ENCODE assay signal across 8 mouse cellular contexts in the genomic region with DNA sequence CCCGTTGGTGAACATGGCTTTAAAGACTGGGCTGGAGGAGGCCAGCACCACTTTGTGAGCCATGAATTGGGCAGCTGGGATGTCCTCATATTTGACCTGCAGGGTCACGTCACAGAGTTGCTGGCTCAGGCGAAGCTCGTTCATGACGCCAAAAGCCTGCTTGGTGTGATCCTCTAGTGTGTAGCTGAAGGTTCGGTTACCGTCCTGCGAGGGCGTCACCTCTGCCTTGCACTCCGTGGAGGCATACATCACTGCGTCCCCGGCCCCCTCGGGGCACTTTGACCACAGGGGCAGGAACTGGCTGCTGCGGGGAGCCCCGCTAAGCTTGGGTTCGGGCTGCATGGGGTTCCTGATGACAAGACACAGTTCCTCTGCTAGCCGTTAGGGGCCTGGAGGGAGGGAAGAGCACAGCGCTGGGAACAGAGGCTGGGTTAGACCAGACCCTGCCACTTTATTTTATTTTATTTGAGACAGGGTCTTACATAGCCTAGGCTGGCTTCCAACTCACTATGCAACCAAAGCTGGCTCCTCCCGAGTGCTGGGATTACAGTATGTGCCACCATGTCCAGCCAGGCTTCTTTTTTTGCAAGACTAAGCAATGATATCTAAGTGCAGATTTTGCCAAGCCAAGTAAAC. TPM values are rescaled to one million over a fixed set of nuclear protein-coding genes. Genes with fewer than 3 reads are reported as not detected.
DNase-seq lines count a peak whose midpoint lies in the region; ATAC-seq and TF ChIP-seq lines count a peak whose summit lies in the region.

No protein-coding gene starts in this region.

- H3K36me3 ChIP-seq in heart, embryonic 14.5 days (ENCODE audit: control insufficient read depth, insufficient read depth, low read length) = peaks cover 44% of the 10 kb centered on the region
- peaks cover 45% of the 10 kb centered on the region for H3K36me3 ChIP-seq in limb, embryonic 13.5 days
- no peaks in the 10 kb centered on the region for H3K36me3 ChIP-seq in myocyte (ENCODE audit: control insufficient read depth, insufficient read depth)

- peak overlapping the region; percentile 96 for H3K27ac ChIP-seq in heart, embryonic 14.5 days (replicated peaks in 1 of 2; ENCODE audit: control insufficient read depth in 1 of 2, insufficient read depth in 1 of 2, low read depth in 2 of 2, low read length in 2 of 2)
- peak overlapping the region; percentile 95 for H3K27ac ChIP-seq in limb, embryonic 13.5 days

- H3K79me2 ChIP-seq in myocyte (ENCODE audit: control insufficient read depth, insufficient read depth) = peaks cover 23% of the 10 kb centered on the region

- WGBS in heart, embryonic 14.5 days = 11% methylated on average over 19 of the region's 19 CpGs
- WGBS in limb, embryonic 13.5 days = 23% methylated on average over 19 of the region's 19 CpGs

- DNase-seq in cerebellum, adult 18-20 months = peak; percentile 54 to 61
- no peak for DNase-seq in cerebellum, adult 11 months
- DNase-seq in ES-CJ7 (ENCODE audit: low read depth, low spot score) = peak; percentile 71
- DNase-seq in cerebellum, postnatal 36 days = peak; percentile 33 to 36
- peak; percentile 58 for DNase-seq in thymus, postnatal 25 days

- H3K27me3 ChIP-seq in heart, embryonic 14.5 days (ENCODE audit: control insufficient read depth, insufficient read depth, low read length) = no peaks in the 10 kb centered on the region
- peaks cover 9% of the 10 kb centered on the region for H3K27me3 ChIP-seq in limb, embryonic 13.5 days
- no peaks in the 10 kb centered on the region for H3K27me3 ChIP-seq in myocyte (ENCODE audit: control insufficient read depth, insufficient read depth, insufficient read length)

- H3ac ChIP-seq in myocyte (ENCODE audit: control insufficient read depth, insufficient read length) = peak overlapping the region; percentile 40

- H3K4me2 ChIP-seq in heart, embryonic 14.5 days (ENCODE audit: low read length) = peak overlapping the region; percentile 83
- H3K4me2 ChIP-seq in limb, embryonic 13.5 days (replicated peaks) = peak overlapping the region; percentile 72
- H3K4me2 ChIP-seq in myocyte (ENCODE audit: low read depth) = peak overlapping the region; percentile 85

- peak overlapping the region; percentile 98 for H3K9ac ChIP-seq in heart, embryonic 14.5 days (ENCODE audit: low read length)
- H3K9ac ChIP-seq in limb, embryonic 13.5 days = peak overlapping the region; percentile 93

- no peaks in the 10 kb centered on the region for H3K9me3 ChIP-seq in heart, embryonic 14.5 days (ENCODE audit: control insufficient read depth, low read length)
- no peaks in the 10 kb centered on the region for H3K9me3 ChIP-seq in limb, embryonic 13.5 days

- TF ChIP-seq POLR2A in myocyte (IDR thresholded peaks at IDR 0.05; ENCODE audit: insufficient read length, low read depth) = no peak

- peak overlapping the region; percentile 71 to 85 for H3K4me3 ChIP-seq in heart, embryonic 14.5 days (ENCODE audit: control insufficient read depth in 1 of 2, insufficient read depth in 1 of 2, low read depth in 1 of 2, low read length in 2 of 2)
- peak overlapping the region; percentile 78 for H3K4me3 ChIP-seq in limb, embryonic 13.5 days
- peak overlapping the region; percentile 60 for H3K4me3 ChIP-seq in myocyte

- no peak for ATAC-seq in heart, embryonic 14.5 days (ENCODE audit: insufficient number of reproducible peaks, insufficient read depth, low FRiP score, low read depth)
- peak; percentile 34 for ATAC-seq in limb, embryonic 13.5 days (ENCODE audit: low FRiP score, low read depth)

- H3K4me1 ChIP-seq in heart, embryonic 14.5 days (ENCODE audit: control insufficient read depth in 2 of 2, insufficient read depth in 2 of 2, low read length in 2 of 2) = peaks cover 9 to 16% of the 10 kb centered on the region in 2 experiments
- peaks cover 24% of the 10 kb centered on the region for H3K4me1 ChIP-seq in limb, embryonic 13.5 days

TF ChIP-seq in myocyte, 11 proteins besides CTCF, POLR2A, EP300 and RAD21:
- TF ChIP-seq TCF12 (IDR thresholded peaks at IDR 0.05; ENCODE audit: insufficient read depth, poor library complexity, severe bottlenecking) (no peak), SRF (IDR thresholded peaks at IDR 0.05; ENCODE audit: control insufficient read depth, insufficient read length, low read depth) (no peak), E2F4 (IDR thresholded peaks at IDR 0.05; ENCODE audit: insufficient read depth) (no peak), MYOD1 (IDR thresholded peaks at IDR 0.05; ENCODE audit: control insufficient read depth in 1 of 3, insufficient read length in 2 of 3, low read depth in 2 of 3) (no peak), POLR2AphosphoS2 (IDR thresholded peaks at IDR 0.05; ENCODE audit: insufficient read length, low read depth) (no peak), TCF3 (IDR thresholded peaks at IDR 0.05; ENCODE audit: insufficient read length, low read depth) (no peak), REST (IDR thresholded peaks at IDR 0.05; ENCODE audit: insufficient read depth, insufficient read length) (no peak), USF1 (IDR thresholded peaks at IDR 0.05; ENCODE audit: low read depth) (no peak), MYOG (IDR thresholded peaks at IDR 0.05; ENCODE audit: control insufficient read depth in 1 of 3, insufficient read depth in 1 of 3, insufficient read length in 2 of 3, low read depth in 2 of 3) (no peak), CEBPB (IDR thresholded peaks at IDR 0.05; ENCODE audit: insufficient read depth, poor library complexity, severe bottlenecking) (no peak), MAX (IDR thresholded peaks at IDR 0.05; ENCODE audit: low read depth) (no peak)

RNA-seq across cellular contexts. Expression of a gene that starts 1.7 kb away (rescaled TPM):
- 31.5 and 32.3 TPM in 2 replicates for polyA plus RNA-seq in heart, embryonic 14.5 days (2014; fragmentation: Nextera tagmentation; extraction: Ambion mirVana)
- 79.7 and 82.5 TPM in 2 replicates for polyA plus RNA-seq in limb, embryonic 13.5 days (2015; fragmentation: Nextera tagmentation; extraction: Ambion mirVana)
- polyA plus RNA-seq in myocyte (2012; fragmentation: generic; extraction: Trizol) = 34.1 TPM

RNA-seq across cellular contexts. Expression of a gene that starts 10.8 kb away (rescaled TPM):
- 0.18 and 0.26 TPM in 2 replicates for polyA plus RNA-seq in heart, embryonic 14.5 days (2014; fragmentation: Nextera tagmentation; extraction: Ambion mirVana)
- 0.77 and 0.83 TPM in 2 replicates for polyA plus RNA-seq in limb, embryonic 13.5 days (2015; fragmentation: Nextera tagmentation; extraction: Ambion mirVana)
- 0.22 TPM for polyA plus RNA-seq in myocyte (2012; fragmentation: generic; extraction: Trizol)

RNA-seq across cellular contexts. Expression of a gene that starts 27.6 kb away (rescaled TPM):
- 47.2 and 51.4 TPM in 2 replicates for polyA plus RNA-seq in heart, embryonic 14.5 days (2014; fragmentation: Nextera tagmentation; extraction: Ambion mirVana)
- polyA plus RNA-seq in limb, embryonic 13.5 days (2015; fragmentation: Nextera tagmentation; extraction: Ambion mirVana) = 31.4 and 32.8 TPM in 2 replicates
- polyA plus RNA-seq in myocyte (2012; fragmentation: generic; extraction: Trizol) = 39.8 TPM

RNA-seq across cellular contexts. Expression of a gene that starts 50.3 kb away (rescaled TPM):
- polyA plus RNA-seq in heart, embryonic 14.5 days (2014; fragmentation: Nextera tagmentation; extraction: Ambion mirVana) = 7.6 and 12.6 TPM in 2 replicates
- 16.2 and 18.3 TPM in 2 replicates for polyA plus RNA-seq in limb, embryonic 13.5 days (2015; fragmentation: Nextera tagmentation; extraction: Ambion mirVana)
- 31.4 TPM for polyA plus RNA-seq in myocyte (2012; fragmentation: generic; extraction: Trizol)

RNA-seq across cellular contexts. Expression of a gene that starts 53.7 kb away (rescaled TPM):
- polyA plus RNA-seq in heart, embryonic 14.5 days (2014; fragmentation: Nextera tagmentation; extraction: Ambion mirVana) = 94.7 and 96.9 TPM in 2 replicates
- polyA plus RNA-seq in limb, embryonic 13.5 days (2015; fragmentation: Nextera tagmentation; extraction: Ambion mirVana) = 51.2 and 51.6 TPM in 2 replicates
- polyA plus RNA-seq in myocyte (2012; fragmentation: generic; extraction: Trizol) = 53.2 TPM
